In genomic region chr16:35487056-35487455, GRCm38 (mm10) we compare ENCODE assay signal across 19 mouse cellular contexts. TPM values are rescaled to one million over a fixed set of nuclear protein-coding genes. Genes with fewer than 3 reads are reported as not detected.
DNase-seq lines count a peak whose midpoint lies in the region; ATAC-seq lines count a peak whose summit lies in the region.
"Had no signal": no experiment of that assay in that cellular context is flagged by ENCODE, and none has a peak within 500 bp of the region (broad histone marks: within the 10 kb centered on the region; RNA-seq: fewer than 3 reads in every experiment).

No protein-coding gene starts in this region.

- no peak overlapping the region for H3K4me2 ChIP-seq in midbrain, embryonic 11.5 days
- no peak overlapping the region for H3K4me2 ChIP-seq in midbrain, embryonic 15.5 days
- no peak overlapping the region for H3K4me2 ChIP-seq in neural tube, embryonic 11.5 days (ENCODE audit: low read depth)
- H3K4me2 ChIP-seq: hindbrain, embryonic 15.5 days; limb, embryonic 15.5 days had no signal

- H3K27ac ChIP-seq in midbrain, embryonic 11.5 days (ENCODE audit: low read depth, low read length): no peak overlapping the region
- no peak overlapping the region for H3K27ac ChIP-seq in midbrain, embryonic 15.5 days
- no peak overlapping the region for H3K27ac ChIP-seq in embryonic facial prominence, embryonic 10.5 days (replicated peaks)
- no peak overlapping the region for H3K27ac ChIP-seq in neural tube, embryonic 11.5 days (ENCODE audit: low read depth, low read length)
- no peak overlapping the region for H3K27ac ChIP-seq in heart, embryonic 10.5 days
- H3K27ac ChIP-seq: hindbrain, embryonic 15.5 days; limb, embryonic 15.5 days had no signal

- H3K36me3 ChIP-seq in midbrain, embryonic 11.5 days (ENCODE audit: control insufficient read depth, insufficient read depth, low read length): no peaks in the 10 kb centered on the region
- H3K36me3 ChIP-seq in midbrain, embryonic 15.5 days (replicated peaks): no peaks in the 10 kb centered on the region
- H3K36me3 ChIP-seq in embryonic facial prominence, embryonic 10.5 days (replicated peaks): peaks cover under 1% of the 10 kb centered on the region; the same call in 1 of the 2 replicates
- no peaks in the 10 kb centered on the region for H3K36me3 ChIP-seq in neural tube, embryonic 11.5 days (ENCODE audit: control insufficient read depth, insufficient read depth, low read length)
- peaks cover 2% of the 10 kb centered on the region; the same call in 1 of the 2 replicates for H3K36me3 ChIP-seq in heart, embryonic 10.5 days
- H3K36me3 ChIP-seq: hindbrain, embryonic 15.5 days; limb, embryonic 15.5 days had no signal

- peak; percentile 51 for DNase-seq in kidney, adult 18-20 months
- no peak for DNase-seq in kidney, postnatal 4 days
- DNase-seq in midbrain, embryonic 11.5 days (ENCODE audit: low spot score, missing footprints): peak; percentile 60
- DNase-seq in embryonic facial prominence, embryonic 10.5 days (ENCODE audit: low spot score): peak; percentile 36
- DNase-seq in neural tube, embryonic 11.5 days (ENCODE audit: low spot score): peak; percentile 41
- no peak for DNase-seq in Muller cell, postnatal 12 days (ENCODE audit: inconsistent ontology term)
- no peak for DNase-seq in heart, embryonic 10.5 days (ENCODE audit: low spot score)
- DNase-seq: cerebellum, adult 9-11 months; gastrocnemius, postnatal 25 days; heart, postnatal 10 days; thymus, adult 18-20 months had no signal

- no peak overlapping the region for H3K9ac ChIP-seq in midbrain, embryonic 11.5 days (ENCODE audit: low read length)
- H3K9ac ChIP-seq in midbrain, embryonic 15.5 days: no peak overlapping the region
- H3K9ac ChIP-seq in neural tube, embryonic 11.5 days (ENCODE audit: low read length): no peak overlapping the region
- H3K9ac ChIP-seq: hindbrain, embryonic 15.5 days; limb, embryonic 15.5 days had no signal

- H3K27me3 ChIP-seq in midbrain, embryonic 11.5 days (ENCODE audit: control insufficient read depth, insufficient read depth, low read length): no peaks in the 10 kb centered on the region
- H3K27me3 ChIP-seq in midbrain, embryonic 15.5 days (replicated peaks): 0 out of 2 replicates have a peak, but pooled peaks cover 5% of the 10 kb centered on the region
- 0 out of 2 replicates have a peak, but pooled peaks cover 4% of the 10 kb centered on the region for H3K27me3 ChIP-seq in embryonic facial prominence, embryonic 10.5 days (replicated peaks; ENCODE audit: low read depth, poor library complexity, severe bottlenecking)
- no peaks in the 10 kb centered on the region for H3K27me3 ChIP-seq in neural tube, embryonic 11.5 days (ENCODE audit: control insufficient read depth, insufficient read depth, low read length)
- no peaks in the 10 kb centered on the region for H3K27me3 ChIP-seq in heart, embryonic 10.5 days (ENCODE audit: insufficient read depth, poor library complexity, severe bottlenecking)
- H3K27me3 ChIP-seq: hindbrain, embryonic 15.5 days; limb, embryonic 15.5 days had no signal

- peaks cover 12% of the 10 kb centered on the region for H3K4me1 ChIP-seq in midbrain, embryonic 11.5 days (ENCODE audit: control insufficient read depth, insufficient read depth, low read length)
- H3K4me1 ChIP-seq in midbrain, embryonic 15.5 days: peaks cover 30% of the 10 kb centered on the region; the same call in 1 of the 2 replicates
- H3K4me1 ChIP-seq in embryonic facial prominence, embryonic 10.5 days: peaks cover 56% of the 10 kb centered on the region
- peaks cover 28% of the 10 kb centered on the region for H3K4me1 ChIP-seq in neural tube, embryonic 11.5 days (ENCODE audit: control insufficient read depth, insufficient read depth, low read length)
- H3K4me1 ChIP-seq in heart, embryonic 10.5 days: peaks cover 41% of the 10 kb centered on the region

- H3K9me3 ChIP-seq in midbrain, embryonic 11.5 days (ENCODE audit: control insufficient read depth, low read length): no peaks in the 10 kb centered on the region
- H3K9me3 ChIP-seq in midbrain, embryonic 15.5 days: no peaks in the 10 kb centered on the region
- no peaks in the 10 kb centered on the region for H3K9me3 ChIP-seq in embryonic facial prominence, embryonic 10.5 days
- H3K9me3 ChIP-seq in neural tube, embryonic 11.5 days (ENCODE audit: control insufficient read depth, low read length): no peaks in the 10 kb centered on the region
- no peaks in the 10 kb centered on the region for H3K9me3 ChIP-seq in heart, embryonic 10.5 days
- H3K9me3 ChIP-seq: hindbrain, embryonic 15.5 days; limb, embryonic 15.5 days had no signal

- WGBS in midbrain, embryonic 11.5 days: 25% methylated on average over 4 of the region's 4 CpGs
- 30% methylated on average over 4 of the region's 4 CpGs for WGBS in midbrain, embryonic 15.5 days
- WGBS in embryonic facial prominence, embryonic 10.5 days: 23% methylated on average over 4 of the region's 4 CpGs
- 17% methylated on average over 4 of the region's 4 CpGs for WGBS in neural tube, embryonic 11.5 days
- WGBS in heart, embryonic 10.5 days: 60% methylated on average over 4 of the region's 4 CpGs

- no peak overlapping the region for H3K4me3 ChIP-seq in midbrain, embryonic 11.5 days (ENCODE audit: low read depth, low read length)
- H3K4me3 ChIP-seq in midbrain, embryonic 15.5 days: no peak overlapping the region
- H3K4me3 ChIP-seq in embryonic facial prominence, embryonic 10.5 days: no peak overlapping the region
- H3K4me3 ChIP-seq in neural tube, embryonic 11.5 days (ENCODE audit: low read depth, low read length): no peak overlapping the region
- no peak overlapping the region for H3K4me3 ChIP-seq in heart, embryonic 10.5 days
- H3K4me3 ChIP-seq: erythroblast, embryonic 14.5 days; hindbrain, embryonic 15.5 days; limb, embryonic 15.5 days had no signal

- no peak for ATAC-seq in midbrain, embryonic 11.5 days (ENCODE audit: low FRiP score)
- ATAC-seq in midbrain, embryonic 15.5 days (replicated peaks): no peak
- no peak for ATAC-seq in neural tube, embryonic 11.5 days (ENCODE audit: insufficient read depth, low FRiP score, low TSS enrichment)
- ATAC-seq: activated CD4-positive, CD25-positive, alpha-beta regulatory T cell, adult 4 months; forebrain, embryonic 14.5 days; Patski had no signal

RNA-seq across cellular contexts. Expression of gene Pdia5, which starts 3.6 kb away (rescaled TPM):
- polyA plus RNA-seq in midbrain, embryonic 11.5 days (2014; fragmentation: Nextera tagmentation; extraction: Ambion mirVana): 8.7 and 9.6 TPM in 2 replicates
- 12.4 and 13.9 TPM in 2 replicates for polyA plus RNA-seq in midbrain, embryonic 15.5 days (2015; fragmentation: Nextera tagmentation; extraction: Ambion mirVana)
- polyA plus RNA-seq in embryonic facial prominence, embryonic 10.5 days (2016; fragmentation: Nextera tagmentation; extraction: Ambion mirVana): 23.3 and 23.5 TPM in 2 replicates
- 11.4 and 14.2 TPM in 2 replicates for polyA plus RNA-seq in neural tube, embryonic 11.5 days (2014; fragmentation: Nextera tagmentation; extraction: Ambion mirVana)
- polyA plus RNA-seq in heart, embryonic 10.5 days (2016; fragmentation: Nextera tagmentation; extraction: Ambion mirVana): 33.7 and 49.0 TPM in 2 replicates
- polyA plus RNA-seq: activated CD4-positive, CD25-positive, alpha-beta regulatory T cell, adult 4 months had no signal

RNA-seq across cellular contexts. Expression of gene Sema5b, which starts 53.9 kb away (rescaled TPM):
- 31.1 and 31.7 TPM in 2 replicates for polyA plus RNA-seq in midbrain, embryonic 11.5 days (2014; fragmentation: Nextera tagmentation; extraction: Ambion mirVana)
- 25.4 and 27.7 TPM in 2 replicates for polyA plus RNA-seq in midbrain, embryonic 15.5 days (2015; fragmentation: Nextera tagmentation; extraction: Ambion mirVana)
- polyA plus RNA-seq in embryonic facial prominence, embryonic 10.5 days (2016; fragmentation: Nextera tagmentation; extraction: Ambion mirVana): 9.5 and 16.5 TPM in 2 replicates
- 28.1 and 28.9 TPM in 2 replicates for polyA plus RNA-seq in neural tube, embryonic 11.5 days (2014; fragmentation: Nextera tagmentation; extraction: Ambion mirVana)
- polyA plus RNA-seq in heart, embryonic 10.5 days (2016; fragmentation: Nextera tagmentation; extraction: Ambion mirVana): 1.5 and 2.2 TPM in 2 replicates
- polyA plus RNA-seq: activated CD4-positive, CD25-positive, alpha-beta regulatory T cell, adult 4 months; C2C12 had no signal

Comparison
In these comparisons a context has a peak if more than half of its experiments do, and no peak if none do; other contexts are left out.
1. DNase-seq: peak in kidney, adult 18-20 months (single experiment), midbrain, embryonic 11.5 days (single experiment), embryonic facial prominence, embryonic 10.5 days (single experiment) and neural tube, embryonic 11.5 days (single experiment); none in kidney, postnatal 4 days (0 of 2), Muller cell, postnatal 12 days (single experiment) and heart, embryonic 10.5 days (single experiment).